Mouse (Mus musculus) liver, embryonic 11.5 days (tissue): ENCODE data around the gene Lmx1b. TPM values are rescaled to one million over a fixed set of nuclear protein-coding genes. Genes with fewer than 3 reads are reported as not detected.

Source experiments
- ATAC-seq: fragments of 200-750 bp; cut with Nextera tagmentation; replicated peaks from 2 replicates; pipeline ENCODE4 v1.8.0; 2017; ENCODE audit warnings: moderate number of reproducible peaks, mild to moderate bottlenecking, moderate TSS enrichment, moderate library complexity; ENCODE audit not compliant: low FRiP score
- DNase-seq: peaks from one replicate; pipeline ENCODE4 v3.0.0-alpha.2; 2017; ENCODE audit warnings: low spot score
- H3K27ac ChIP-seq: fragments of 300-500 bp; sonication (generic); 2 replicates; pipeline ENCODE4 v1.5.1; 2014; ENCODE audit warnings: mild to moderate bottlenecking, low read depth, low read length, control low read depth
- H3K27me3 ChIP-seq: fragments of 300-500 bp; sonication (generic); replicated peaks from 2 replicates; pipeline ENCODE4 v1.6.1; 2014; ENCODE audit warnings: low read length, mixed read lengths; ENCODE audit not compliant: control insufficient read depth, insufficient read depth
- H3K36me3 ChIP-seq: fragments of 300-500 bp; sonication (generic); 2 replicates; pipeline ENCODE4 v1.6.1; 2014; ENCODE audit warnings: mild to moderate bottlenecking, low read length, moderate library complexity, mixed read lengths; ENCODE audit not compliant: control insufficient read depth, insufficient read depth
- H3K4me1 ChIP-seq: fragments of 300-500 bp; sonication (generic); replicated peaks from 2 replicates; pipeline ENCODE4 v1.6.1; 2014; ENCODE audit warnings: low read length, mixed read lengths; ENCODE audit not compliant: control insufficient read depth, insufficient read depth
- H3K4me2 ChIP-seq: fragments of 300-500 bp; sonication (generic); 2 replicates; pipeline ENCODE4 v1.6.1; 2014; ENCODE audit warnings: mild to moderate bottlenecking, control low read depth, moderate library complexity
- H3K4me3 ChIP-seq: fragments of 300-500 bp; sonication (generic); 2 replicates; pipeline ENCODE4 v1.5.1; 2014; ENCODE audit warnings: low read depth, low read length, control low read depth
- H3K9ac ChIP-seq: fragments of 300-500 bp; sonication (generic); 2 replicates; pipeline ENCODE4 v1.6.1; 2014; ENCODE audit warnings: low read depth, low read length, control low read depth
- H3K9me3 ChIP-seq: fragments of 300-500 bp; sonication (generic); 2 replicates; pipeline ENCODE4 v1.6.1; 2016; ENCODE audit warnings: low read length, inconsistent platforms, mixed read lengths; ENCODE audit not compliant: control insufficient read depth
- WGBS: fragments of 180-500 bp; shearing (Covaris S2); extraction: QIAGEN DNeasy Blood & Tissue Kit; methylation state at CpG from one replicate; pipeline ENCODE4 v1.1.7; 2014; 5-methylcytosine and 5-hydroxymethylcytosine counted together
- polyA plus RNA-seq: library from polyadenylated mRNA; unstranded; fragments of >200 nt; fragmentation: Nextera tagmentation; extraction: Ambion mirVana; gene quantifications from 2 replicates; pipeline ENCODE4 v1.2.1, GENCODE M21; 2014

Lmx1b gene
- polyA plus RNA-seq, 1 experiment from 2014 or later = 0.14 TPM

DNA sequence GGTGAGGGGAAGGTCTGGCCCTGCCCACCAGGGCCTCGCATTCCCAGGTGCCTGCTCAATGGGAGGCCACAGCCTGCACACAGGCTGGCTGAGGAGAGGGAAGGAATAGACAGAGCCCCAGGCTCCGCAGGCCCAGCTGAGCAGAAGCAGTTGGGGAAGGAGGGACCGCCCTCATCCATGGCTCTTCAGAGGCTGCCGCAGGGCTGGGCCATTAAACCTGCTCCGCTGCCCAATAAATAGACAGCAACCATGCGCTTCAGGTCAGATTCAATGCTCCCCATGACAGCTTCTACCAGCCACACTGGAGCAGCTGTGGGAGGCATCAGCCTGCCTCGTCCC, 45.3 kb downstream of the Lmx1b start:
- 41% methylated on average over 7 of the region's 7 CpGs for WGBS
- H3K4me1 ChIP-seq = peaks cover 8% of the 10 kb centered on the region
- no peak overlapping the region for H3K4me3 ChIP-seq
- no peak overlapping the region for H3K4me2 ChIP-seq
- H3K27me3 ChIP-seq = peaks cover 2% of the 10 kb centered on the region
- ATAC-seq (no peak), DNase-seq (no peak)
- H3K9me3 ChIP-seq = no peaks in the 10 kb centered on the region
- no peak overlapping the region for H3K9ac ChIP-seq
- H3K36me3 ChIP-seq = no peaks in the 10 kb centered on the region
- no peak overlapping the region for H3K27ac ChIP-seq

DNA sequence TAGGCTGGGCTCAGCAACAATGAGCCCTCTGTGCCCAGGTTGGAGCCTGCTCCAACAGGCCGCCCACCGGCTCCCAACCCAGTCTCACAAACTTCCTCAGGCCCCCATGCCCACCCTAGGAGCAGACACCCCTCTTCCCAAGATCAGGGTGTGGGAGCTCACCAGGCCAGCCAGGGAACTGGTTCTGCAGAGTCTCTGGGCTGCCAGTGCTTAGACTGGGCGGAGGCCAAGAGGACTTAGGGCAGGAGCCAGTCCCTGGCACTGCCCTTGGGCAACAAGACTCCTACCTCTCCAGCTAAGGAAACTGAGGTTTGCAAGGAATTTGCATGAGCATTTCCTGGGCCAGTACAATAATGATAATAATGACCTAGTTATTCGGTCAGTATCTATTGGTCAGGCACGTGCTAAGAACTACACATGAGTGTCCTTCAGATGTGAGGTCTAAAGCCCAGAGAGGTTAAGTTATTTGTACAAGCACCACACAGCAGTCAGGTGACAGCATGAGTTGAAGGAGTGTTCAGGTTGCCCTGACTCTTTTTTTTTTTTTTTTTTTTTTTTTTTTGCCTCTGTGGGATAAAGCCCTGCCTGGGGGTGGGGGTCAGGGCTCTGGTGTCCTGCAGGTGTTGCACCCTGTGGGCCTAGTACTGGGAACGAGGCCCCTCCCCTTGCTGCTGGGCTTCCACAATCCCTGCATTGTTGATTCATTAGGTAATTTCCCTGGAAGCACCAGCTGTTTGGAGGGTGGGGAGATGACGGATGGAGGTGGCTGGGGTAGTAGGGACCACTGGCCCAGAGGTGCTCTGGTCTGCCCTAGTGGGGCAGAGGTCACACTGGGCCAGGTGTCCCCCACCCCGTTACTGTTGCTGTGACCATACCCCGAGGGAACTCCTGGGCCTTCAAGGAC, 45.9 kb downstream of the Lmx1b start:
- peaks cover 2% of the 10 kb centered on the region; the same call in 1 of the 2 replicates for H3K27me3 ChIP-seq
- no peak overlapping the region for H3K4me3 ChIP-seq
- no peak overlapping the region for H3K9ac ChIP-seq
- H3K4me2 ChIP-seq = no peak overlapping the region
- no peak overlapping the region for H3K27ac ChIP-seq
- ATAC-seq (no peak), DNase-seq (no peak)
- peaks cover 8% of the 10 kb centered on the region for H3K4me1 ChIP-seq
- no peaks in the 10 kb centered on the region for H3K9me3 ChIP-seq
- H3K36me3 ChIP-seq = no peaks in the 10 kb centered on the region
- 54% methylated on average over 9 of the region's 9 CpGs for WGBS

DNA sequence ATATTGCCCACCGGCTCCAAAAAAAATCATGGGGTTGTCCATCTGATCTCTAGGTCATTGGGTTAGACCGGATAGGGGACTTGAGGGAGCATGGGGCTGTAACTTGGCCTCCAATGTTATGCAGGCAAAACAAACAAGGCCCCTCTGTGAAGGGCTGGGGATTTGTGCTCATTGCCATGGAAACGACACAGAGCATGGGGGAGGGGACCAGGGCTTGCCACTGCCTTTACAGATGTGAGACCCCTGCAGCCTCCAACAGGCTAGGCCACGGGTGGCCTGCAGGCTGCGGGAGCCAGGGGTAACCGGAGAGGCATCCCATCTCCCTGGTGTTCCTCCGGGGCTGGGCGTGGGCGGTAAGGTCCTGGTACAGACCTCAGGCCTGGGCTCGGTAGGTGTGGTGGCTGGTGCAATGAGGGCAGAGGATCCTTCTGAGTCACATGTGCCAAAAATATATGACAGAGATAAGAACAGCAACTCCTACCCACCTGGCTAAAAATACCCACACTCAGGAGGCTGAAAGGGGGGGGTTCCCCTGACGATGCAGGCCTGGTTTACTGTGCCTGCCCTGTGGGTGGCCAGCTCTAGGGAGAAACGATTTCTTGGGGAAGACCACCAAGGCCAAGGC, 47.3 kb downstream of the Lmx1b start:
- Histone ChIP-seq H3K36me3 (no peaks in the 10 kb centered on the region), H3K27ac (no peak overlapping the region), H3K9ac (no peak overlapping the region), H3K27me3 (peaks cover 7% of the 10 kb centered on the region), H3K4me2 (no peak overlapping the region), H3K4me1 (peaks cover 8% of the 10 kb centered on the region), H3K9me3 (no peaks in the 10 kb centered on the region), H3K4me3 (no peak overlapping the region)
- no peak for DNase-seq
- no peak for ATAC-seq
- 29% methylated on average over 12 of the region's 12 CpGs for WGBS

DNA sequence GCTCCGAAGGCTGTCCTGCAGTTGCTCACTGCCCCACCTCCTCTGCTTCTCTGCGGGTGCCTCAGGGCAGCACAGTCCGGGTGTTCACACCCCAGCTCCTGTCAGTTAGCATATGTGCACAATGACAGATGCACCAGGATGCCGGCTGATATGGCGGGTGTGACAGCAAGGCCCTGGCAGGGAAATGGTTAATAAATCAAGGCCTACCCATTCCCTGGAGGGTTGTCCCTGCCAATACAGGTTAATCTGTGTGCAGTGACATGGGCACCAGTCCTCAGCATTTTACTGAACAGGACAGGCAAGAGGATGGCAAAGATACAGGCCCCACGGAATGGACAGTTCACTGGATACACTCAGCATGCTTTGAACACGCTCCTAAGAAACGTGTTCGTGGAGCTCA, 51.0 kb downstream of the Lmx1b start:
- WGBS = 75% methylated on average over 9 of the region's 9 CpGs
- Histone ChIP-seq H3K27me3 (peaks cover 19% of the 10 kb centered on the region), H3K27ac (no peak overlapping the region), H3K9ac (no peak overlapping the region), H3K4me2 (no peak overlapping the region), H3K36me3 (no peaks in the 10 kb centered on the region), H3K9me3 (no peaks in the 10 kb centered on the region), H3K4me3 (no peak overlapping the region), H3K4me1 (peaks cover 13% of the 10 kb centered on the region)
- no peak for DNase-seq
- no peak for ATAC-seq

DNA sequence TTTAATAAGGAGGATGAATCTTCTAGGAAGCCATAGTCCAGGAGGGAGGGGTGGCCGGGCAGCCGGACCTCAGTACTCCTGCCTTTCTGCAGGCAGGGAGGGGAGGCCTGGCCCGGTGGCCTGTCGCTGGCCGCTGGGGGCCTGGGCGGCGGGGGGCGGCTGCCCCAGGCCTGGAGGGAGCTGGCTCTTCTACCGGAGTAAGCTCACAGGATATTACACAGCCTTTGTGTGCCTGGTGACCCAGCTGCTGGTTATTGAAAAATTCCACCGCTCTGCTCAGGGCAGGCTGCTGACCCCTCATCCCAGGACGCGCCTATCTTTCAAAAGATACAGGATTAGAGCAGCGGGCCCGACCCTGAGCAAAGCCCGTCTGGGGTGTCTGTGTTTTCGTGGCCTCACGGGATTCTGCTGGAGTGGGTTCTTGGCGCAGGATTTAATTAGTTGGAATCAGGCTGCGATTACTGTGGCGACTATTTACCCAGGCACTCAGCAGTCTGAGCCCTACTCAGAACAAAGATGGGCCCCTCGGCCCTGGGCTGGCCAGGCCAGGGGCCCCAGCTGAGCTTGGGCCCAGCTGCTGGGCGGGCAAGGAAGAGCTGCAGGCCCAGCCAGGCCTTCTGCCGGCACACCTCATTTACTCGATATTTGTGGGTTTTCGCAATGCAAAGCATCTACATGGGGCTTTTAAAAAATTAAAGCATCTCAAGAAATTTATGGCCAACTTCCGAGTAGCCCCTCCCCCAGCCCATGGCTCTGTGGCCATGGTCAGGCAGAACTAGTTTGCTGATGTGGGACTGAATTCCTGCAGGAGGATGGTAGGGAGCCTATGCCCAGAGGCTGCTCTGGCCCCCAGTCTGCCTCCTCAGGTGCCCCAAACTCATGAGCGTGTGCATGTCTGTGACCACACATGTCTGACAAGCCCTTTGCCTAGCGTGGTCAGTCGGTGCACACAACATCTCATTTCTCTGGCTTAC, 55.1 kb downstream of the Lmx1b start:
- H3K9ac ChIP-seq = no peak overlapping the region
- H3K36me3 ChIP-seq = no peaks in the 10 kb centered on the region
- no peak overlapping the region for H3K27ac ChIP-seq
- H3K4me2 ChIP-seq = no peak overlapping the region
- DNase-seq (no peak), ATAC-seq (no peak)
- no peak overlapping the region for H3K4me3 ChIP-seq
- H3K9me3 ChIP-seq = no peaks in the 10 kb centered on the region
- peaks cover 14% of the 10 kb centered on the region for H3K4me1 ChIP-seq
- peaks cover 60% of the 10 kb centered on the region for H3K27me3 ChIP-seq
- WGBS = 33% methylated on average over 29 of the region's 29 CpGs

DNA sequence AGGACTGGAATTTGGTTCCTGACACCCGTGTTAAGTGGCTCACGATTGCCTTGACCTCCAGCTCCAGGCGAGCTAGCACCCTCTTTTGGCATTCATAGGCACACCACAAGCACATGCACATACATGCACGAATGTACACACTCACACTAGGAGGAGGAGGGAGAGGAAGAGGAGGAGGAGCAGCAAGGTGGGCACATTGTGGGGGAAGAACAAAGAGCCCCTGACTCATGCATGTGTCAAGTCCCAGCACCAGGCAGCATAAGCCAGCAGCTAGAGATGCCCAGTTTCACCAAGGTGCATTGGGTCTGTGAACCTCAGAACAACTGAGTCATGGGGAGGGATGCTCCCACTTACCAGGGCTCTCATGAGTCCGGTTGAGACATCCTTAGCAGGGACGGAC, 56.5 kb downstream of the Lmx1b start:
- peaks cover 14% of the 10 kb centered on the region for H3K4me1 ChIP-seq
- no peak for DNase-seq
- no peak overlapping the region for H3K9ac ChIP-seq
- H3K4me2 ChIP-seq = no peak overlapping the region
- H3K36me3 ChIP-seq = no peaks in the 10 kb centered on the region
- H3K27me3 ChIP-seq = peaks cover 68% of the 10 kb centered on the region
- H3K27ac ChIP-seq = no peak overlapping the region
- no peak for ATAC-seq
- WGBS = 20% methylated on average over 6 of the region's 6 CpGs
- H3K9me3 ChIP-seq = no peaks in the 10 kb centered on the region
- H3K4me3 ChIP-seq = no peak overlapping the region

DNA sequence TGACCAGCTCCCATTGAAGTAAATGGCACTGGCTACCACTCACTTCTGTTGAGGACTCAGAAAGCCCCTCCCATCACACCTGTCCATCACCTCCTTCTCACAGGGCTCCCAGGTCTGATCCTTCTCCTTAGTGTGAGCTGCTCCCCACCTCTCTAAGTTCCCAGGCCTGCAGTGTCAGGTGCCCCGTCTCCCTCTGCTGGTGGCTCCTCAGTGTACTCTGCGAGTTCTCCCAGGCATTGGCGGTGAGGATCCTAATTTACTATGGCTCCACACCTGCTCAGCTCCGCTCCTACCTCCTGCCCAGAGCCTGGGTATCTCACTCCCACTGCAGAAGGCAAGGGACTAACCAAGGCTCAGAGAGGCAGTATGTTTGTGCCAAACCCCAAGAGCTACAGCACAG, 57.0 kb downstream of the Lmx1b start:
- Histone ChIP-seq H3K9ac (no peak overlapping the region), H3K4me2 (no peak overlapping the region), H3K27ac (peak overlapping the region; percentile 43), H3K27me3 (peaks cover 70% of the 10 kb centered on the region), H3K4me1 (peaks cover 14% of the 10 kb centered on the region), H3K9me3 (no peaks in the 10 kb centered on the region), H3K36me3 (no peaks in the 10 kb centered on the region), H3K4me3 (no peak overlapping the region)
- DNase-seq = no peak
- no peak for ATAC-seq
- WGBS = 4% methylated on average over 4 of the region's 4 CpGs

DNA sequence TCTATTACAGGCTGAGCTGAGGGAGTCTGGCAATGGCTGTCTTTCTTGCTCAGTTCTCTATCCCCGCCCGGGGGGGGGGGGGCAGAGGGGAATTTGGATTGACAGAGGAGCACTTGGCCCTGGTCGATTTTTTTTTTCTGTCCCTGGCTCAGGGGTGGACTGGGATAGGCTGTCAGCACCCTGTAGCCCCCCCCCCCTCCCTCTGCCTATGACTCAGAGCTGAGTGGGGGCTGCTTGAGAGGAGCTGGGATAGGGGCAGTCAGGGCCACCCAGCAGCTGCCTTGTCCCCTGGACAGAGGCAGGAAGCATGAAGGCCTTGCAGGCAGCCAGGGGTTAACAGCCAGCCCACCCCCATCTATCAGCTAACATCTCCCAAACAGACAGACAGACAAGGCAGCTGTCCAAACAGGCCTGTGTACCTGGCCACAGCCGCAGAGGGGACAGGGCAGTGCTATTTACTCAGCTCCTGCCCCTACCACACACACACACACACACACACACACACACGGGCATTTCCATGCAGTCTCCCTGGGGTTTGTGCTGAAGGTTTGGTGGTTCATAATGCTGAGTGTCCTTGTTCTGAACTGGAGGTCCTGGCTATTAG, 57.8 kb downstream of the Lmx1b start:
- DNase-seq = no peak
- H3K4me1 ChIP-seq = peaks cover 14% of the 10 kb centered on the region
- H3K4me3 ChIP-seq = no peak overlapping the region
- ATAC-seq = peak; percentile 67
- H3K4me2 ChIP-seq = no peak overlapping the region
- H3K27ac ChIP-seq = peak overlapping the region; percentile 47
- H3K36me3 ChIP-seq = no peaks in the 10 kb centered on the region
- no peak overlapping the region for H3K9ac ChIP-seq
- WGBS = 8% methylated on average over 4 of the region's 5 CpGs
- peaks cover 76% of the 10 kb centered on the region for H3K27me3 ChIP-seq
- H3K9me3 ChIP-seq = no peaks in the 10 kb centered on the region
